Mouse (Mus musculus) A20 (cell line): Measurements from ENCODE around the gene Pax8.
A peak's percentile ranks its signal among the peaks of the same experiment; 100 is the strongest.

ENCODE experiments used
- DNase-seq: peaks from one replicate; pipeline ENCODE4 v3.0.0-alpha.2; 2011; ENCODE audit warnings: low read depth, low spot score

The Pax8 gene

DNA sequence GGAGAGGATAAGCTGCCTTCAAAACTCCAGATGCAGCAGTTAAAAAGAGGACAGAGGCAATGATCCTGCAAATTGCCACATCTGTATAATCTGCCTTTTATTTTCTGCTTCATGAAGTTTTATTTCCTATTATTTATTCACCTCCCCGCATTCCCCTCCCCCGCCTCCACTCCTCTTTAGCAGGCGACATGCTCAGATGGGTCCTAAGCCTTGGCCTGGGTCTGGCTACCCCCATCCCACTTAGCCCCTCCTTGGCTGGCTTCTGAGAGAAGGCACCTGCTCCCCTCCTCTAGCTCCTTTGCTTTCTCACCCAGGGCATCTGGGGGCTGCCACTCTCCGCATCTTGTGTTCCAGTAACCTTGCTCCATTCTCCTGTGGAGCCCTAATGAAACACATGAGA, 61.7 kb downstream of the Pax8 start:
- no peak for DNase-seq

- DNase-seq, result no peak
These were observed 62.2 kb downstream of the Pax8 start for GRCm38 (mm10) chr2:24413172-24413571.

DNA sequence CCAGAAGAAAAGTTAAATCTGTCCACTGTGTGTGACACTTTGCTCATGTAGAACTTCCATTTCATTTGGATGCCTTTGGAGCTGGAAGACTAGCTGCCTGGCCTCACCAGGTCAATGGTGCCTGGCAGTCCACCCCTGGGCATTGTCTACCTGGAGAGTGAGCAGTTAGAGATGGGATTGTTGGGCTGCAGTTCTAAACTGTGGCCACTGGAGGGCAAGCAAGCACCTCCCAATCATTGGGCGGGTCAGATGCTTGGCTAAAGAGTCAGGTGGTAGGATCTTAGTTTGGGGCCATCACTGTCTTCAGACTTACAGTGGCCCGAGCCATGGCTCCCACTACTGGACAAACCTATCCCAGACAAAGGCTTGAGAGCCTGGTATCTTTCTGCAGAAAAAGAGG, 66.2 kb downstream of the Pax8 start:
- peak; percentile 58 for DNase-seq

DNA sequence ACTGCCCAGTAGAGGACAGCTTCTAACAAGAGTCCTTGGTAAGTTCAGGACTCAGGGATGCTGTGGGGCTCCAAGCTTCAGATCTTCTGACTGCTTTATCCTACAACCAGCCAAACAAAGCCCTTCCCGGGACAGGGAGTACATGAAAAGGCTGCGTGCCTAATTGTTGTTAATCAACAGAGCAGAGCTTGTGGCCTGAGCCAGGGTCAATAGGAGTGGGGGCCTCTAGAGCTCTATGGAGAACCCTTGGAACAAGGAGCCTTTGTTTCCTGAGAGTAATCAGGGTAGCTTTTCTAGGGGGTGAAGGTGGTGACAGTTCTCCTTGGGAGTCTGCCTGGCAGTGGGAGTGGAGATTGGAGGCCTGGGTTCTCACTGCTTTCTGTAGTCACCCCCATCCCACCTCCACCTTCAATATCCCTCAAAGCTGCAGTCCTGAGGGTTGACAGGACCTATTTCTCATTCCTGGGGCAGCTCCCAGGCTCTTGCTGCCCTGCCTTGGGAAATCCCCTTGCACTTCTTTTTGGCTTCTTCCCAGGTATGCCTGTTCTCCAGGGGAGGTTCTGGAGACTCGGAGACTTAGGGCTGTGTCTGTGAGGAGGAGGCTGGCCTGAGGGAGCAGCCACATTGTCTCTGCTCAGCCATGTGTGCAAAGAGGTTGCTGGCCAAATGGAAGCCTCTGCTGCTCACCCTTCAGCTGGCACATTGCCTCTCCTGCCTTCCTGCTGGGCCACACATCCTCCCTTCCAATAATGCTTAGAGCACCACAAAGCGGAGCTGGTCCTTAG, 67.5 kb downstream of the Pax8 start:
- no peak for DNase-seq

DNA sequence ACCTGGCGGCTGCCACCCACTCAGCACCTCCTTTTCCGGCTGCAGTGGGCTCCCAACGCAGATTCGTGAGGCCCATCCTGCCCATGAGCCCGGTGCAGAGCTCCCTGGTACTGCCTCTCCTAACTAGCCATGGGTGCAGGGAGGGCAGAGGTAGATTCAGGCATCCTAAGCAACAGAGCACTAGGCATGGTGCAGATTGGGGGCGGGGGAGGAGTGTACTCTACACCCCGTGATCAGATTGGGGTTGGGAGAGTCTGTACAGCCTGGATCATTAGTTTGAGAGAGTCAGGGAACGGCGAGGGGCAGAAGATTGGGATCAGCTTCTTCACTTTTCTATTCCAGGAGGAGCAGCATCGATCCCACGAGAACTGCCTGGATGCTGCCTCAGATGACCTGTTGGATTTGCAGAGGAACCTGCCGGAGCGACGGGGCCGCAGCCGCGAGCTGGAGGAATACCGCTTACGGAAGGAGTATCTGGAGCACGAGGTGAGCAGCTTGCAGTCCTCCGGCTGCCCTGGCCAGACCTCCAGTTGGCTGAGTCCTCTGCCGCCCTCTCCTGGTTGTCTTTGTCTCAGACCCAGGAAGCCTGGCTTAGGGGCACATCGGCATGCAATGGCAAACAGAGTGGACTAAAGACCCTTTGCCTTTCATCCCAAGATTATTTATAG, 69.9 kb downstream of the Pax8 start:
- peak; percentile 53 for DNase-seq

GRCm38 (mm10) chr2:24400711-24401110, 74.7 kb downstream of the Pax8 start:
- no peak for DNase-seq

- DNase-seq, result no peak
These were observed 78.3 kb downstream of the Pax8 start for GRCm38 (mm10) chr2:24397115-24397514.

DNA sequence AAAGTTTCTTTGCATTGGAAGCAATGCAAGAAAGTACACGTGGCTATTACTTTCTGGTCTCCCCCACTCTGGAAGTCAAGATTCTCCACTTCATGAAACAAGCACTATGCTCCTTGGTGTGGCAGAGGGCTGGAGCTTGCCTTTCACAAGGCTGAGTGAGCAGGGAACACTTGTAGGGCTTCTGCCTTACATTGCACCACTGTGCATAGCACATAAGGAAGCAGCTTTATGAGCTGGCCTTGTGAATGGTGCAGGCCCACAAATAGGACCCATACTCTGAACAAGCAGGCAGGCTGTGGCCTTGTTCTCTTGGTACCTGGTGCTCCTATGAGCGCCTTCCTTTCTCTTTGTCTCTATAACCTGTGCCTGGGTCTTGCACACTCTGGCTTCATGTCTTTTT, 82.1 kb downstream of the Pax8 start:
- DNase-seq, result no peak

- DNase-seq, result peak; percentile 49
These were observed 87.8 kb downstream of the Pax8 start for GRCm38 (mm10) chr2:24387361-24388283.

GRCm38 (mm10) chr2:24386964-24387320, 88.5 kb downstream of the Pax8 start:
- peak; percentile 53 for DNase-seq

- peak; percentile 88 for DNase-seq
These were observed 89.0 kb downstream of the Pax8 start for GRCm38 (mm10) chr2:24386158-24386963.

DNA sequence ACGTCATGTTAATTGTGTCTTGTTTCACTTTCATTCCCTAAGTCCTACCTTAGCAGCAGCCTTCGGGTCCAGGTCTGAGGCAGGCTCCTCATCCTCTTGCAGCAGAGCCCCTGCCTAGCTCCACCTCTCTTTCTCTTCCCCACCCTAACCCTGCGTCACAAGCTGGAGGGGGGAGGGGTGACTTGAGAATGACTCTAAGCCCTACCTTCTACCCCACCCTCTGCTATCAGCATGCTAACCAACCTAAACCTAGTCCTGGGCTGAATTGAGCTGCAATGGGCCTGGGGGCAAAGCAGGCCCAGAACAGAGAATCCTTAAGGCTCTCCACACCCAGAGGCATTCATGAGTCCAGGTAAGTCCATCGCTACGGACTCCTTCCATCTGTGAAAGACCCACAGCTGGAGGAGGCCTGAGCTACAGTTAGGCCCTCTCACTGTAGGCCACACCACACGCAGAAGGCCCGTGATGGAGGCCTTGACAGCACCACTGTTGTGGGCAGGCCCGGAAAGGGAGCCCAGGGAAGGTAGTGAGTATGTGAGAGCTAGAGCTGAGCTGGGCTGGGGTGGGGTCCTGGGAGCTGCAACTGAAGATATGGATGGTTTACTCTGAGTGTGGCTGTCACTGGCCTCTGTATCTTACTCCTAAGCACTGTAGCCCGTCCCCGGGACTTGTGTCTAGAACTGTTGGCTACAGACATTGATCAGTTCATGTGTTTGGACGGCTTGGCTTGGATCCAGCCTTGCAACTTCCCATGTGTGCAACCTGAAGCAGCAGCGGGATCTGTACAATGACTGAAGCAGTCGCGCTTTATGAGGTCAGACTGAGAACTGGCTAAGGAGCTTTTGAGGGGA, 90.1 kb downstream of the Pax8 start:
- peak; percentile 93 for DNase-seq

GRCm38 (mm10) chr2:24384393-24384792, 91.0 kb downstream of the Pax8 start:
- DNase-seq, result no peak

- DNase-seq, result peak; percentile 52
These were observed 91.8 kb downstream of the Pax8 start for GRCm38 (mm10) chr2:24383636-24384035.

DNA sequence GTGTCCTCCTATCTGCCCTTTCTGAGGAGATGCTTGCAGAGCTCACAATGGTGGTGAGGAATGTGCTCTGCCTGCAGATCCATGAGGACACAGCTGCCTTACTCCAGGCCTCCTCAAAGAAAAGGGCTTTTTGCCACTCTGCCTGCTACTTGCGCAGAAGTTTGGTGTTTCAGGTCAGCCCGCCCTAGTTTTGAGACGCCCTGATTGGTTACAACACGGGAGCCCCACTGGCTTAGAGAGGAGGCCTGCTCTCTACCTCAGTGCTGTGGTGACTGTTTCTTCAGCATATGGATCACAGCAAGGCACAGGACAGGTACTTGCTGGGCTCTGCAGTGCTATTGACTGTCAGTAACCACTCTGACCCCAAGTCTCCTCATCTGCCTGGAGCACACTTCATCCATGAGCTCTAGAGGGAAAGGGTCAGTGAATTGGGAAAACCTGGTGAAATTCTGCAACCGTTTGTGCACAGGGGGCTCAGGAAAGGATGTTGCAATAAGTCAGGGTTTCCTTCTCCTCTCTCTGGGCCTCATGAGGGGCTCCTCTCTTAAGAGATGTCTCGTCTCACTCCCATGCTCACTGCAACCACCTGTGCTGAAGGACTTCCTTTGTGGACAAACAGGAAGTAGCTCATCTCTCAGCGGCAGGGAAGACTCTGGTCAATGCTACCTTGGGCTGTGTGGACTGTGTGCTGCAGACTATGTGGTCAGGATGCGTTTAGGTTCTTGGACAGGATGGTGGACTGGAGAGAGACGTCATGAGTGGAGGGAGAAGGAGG, 92.8 kb downstream of the Pax8 start:
- DNase-seq, result peak; percentile 18

- DNase-seq, result no peak
These were observed 96.5 kb downstream of the Pax8 start for GRCm38 (mm10) chr2:24378747-24379450.
